Mouse (Mus musculus) forebrain, embryonic 11.5 days (tissue): Measurements from ENCODE around the gene Gm10490. TPM values are rescaled to one million over a fixed set of nuclear protein-coding genes. Genes with fewer than 3 reads are reported as not detected.
A peak's percentile ranks its signal among the peaks of the same experiment; 100 is the strongest.
"Not testable (repeated sequence)": the region's sequence is repeated elsewhere in the genome, so short reads cannot be mapped to it uniquely, and the experiment has no call there.

Experiments
- ATAC-seq: fragments of 200-750 bp; cut with Nextera tagmentation; replicated peaks from 2 replicates; pipeline ENCODE4 v1.8.0; 2017; ENCODE audit warnings: moderate TSS enrichment; ENCODE audit not compliant: low FRiP score
- DNase-seq: peaks from one replicate; pipeline ENCODE4 v3.0.0-alpha.2; 2017; ENCODE audit warnings: low spot score
- H3K27ac ChIP-seq: fragments of 300-500 bp; sonication (generic); 2 replicates; pipeline ENCODE4 v1.5.1; 2014; ENCODE audit warnings: low read depth, low read length
- H3K27me3 ChIP-seq: fragments of 300-500 bp; sonication (generic); 2 replicates; pipeline ENCODE4 v1.6.1; 2014; ENCODE audit warnings: mild to moderate bottlenecking, low read length, mixed read lengths; ENCODE audit not compliant: control insufficient read depth, insufficient read depth
- H3K36me3 ChIP-seq: fragments of 300-500 bp; sonication (generic); 2 replicates; pipeline ENCODE4 v1.6.1; 2014; ENCODE audit warnings: mild to moderate bottlenecking, low read length, moderate library complexity, mixed read lengths; ENCODE audit not compliant: control insufficient read depth, insufficient read depth
- H3K4me1 ChIP-seq: fragments of 300-500 bp; sonication (generic); replicated peaks from 2 replicates; pipeline ENCODE4 v1.6.1; 2014; ENCODE audit warnings: low read length, mixed read lengths; ENCODE audit not compliant: control insufficient read depth, insufficient read depth
- H3K4me2 ChIP-seq: fragments of 300-500 bp; sonication (generic); 2 replicates; pipeline ENCODE4 v1.6.1; 2014; ENCODE audit warnings: low read depth, mild to moderate bottlenecking, low read length, moderate library complexity, mixed read lengths; ENCODE audit not compliant: severe bottlenecking
- H3K4me3 ChIP-seq: fragments of 300-500 bp; sonication (generic); 2 replicates; pipeline ENCODE4 v1.5.1; 2014; ENCODE audit warnings: low read depth, low read length
- H3K9ac ChIP-seq: fragments of 300-500 bp; sonication (generic); 2 replicates; pipeline ENCODE4 v1.6.1; 2014; ENCODE audit warnings: low read length
- H3K9me3 ChIP-seq: fragments of 300-500 bp; sonication (generic); 2 replicates; pipeline ENCODE4 v1.6.1; 2016; ENCODE audit warnings: low read length, mixed read lengths; ENCODE audit not compliant: control insufficient read depth
- WGBS: fragments of 180-500 bp; shearing (Covaris S2); extraction: QIAGEN DNeasy Blood & Tissue Kit; methylation state at CpG from one replicate; pipeline ENCODE4 v1.1.7; 2014; 5-methylcytosine and 5-hydroxymethylcytosine counted together
- polyA plus RNA-seq: library from polyadenylated mRNA; unstranded; fragments of >200 nt; fragmentation: Nextera tagmentation; extraction: Ambion mirVana; gene quantifications from 2 replicates; pipeline ENCODE4 v1.2.1, GENCODE M21; 2014

Gm10490 gene
- polyA plus RNA-seq, result not detected in 2 replicates

GRCm38 (mm10) chrX:7909242-7909641, at the start of gene Gm10490:
Gene Gm10490, plus strand, starts transcription at chrX:7909542.
- WGBS, result 90% methylated on average over 4 of the region's 4 CpGs
- not testable (repeated sequence) for DNase-seq

GRCm38 (mm10) chrX:7863181-7863580, 46.2 kb upstream of the Gm10490 start:
- H3K9ac ChIP-seq, result no peak overlapping the region
- no peak overlapping the region for H3K4me2 ChIP-seq
- H3K4me1 ChIP-seq, result no peaks in the 10 kb centered on the region
- DNase-seq (no peak), ATAC-seq (no peak)
- no peaks in the 10 kb centered on the region for H3K9me3 ChIP-seq
- H3K36me3 ChIP-seq, result no peaks in the 10 kb centered on the region; the same call in 1 of the 2 replicates
- H3K4me3 ChIP-seq, result no peak overlapping the region
- no peak overlapping the region for H3K27ac ChIP-seq
- H3K27me3 ChIP-seq, result no peaks in the 10 kb centered on the region
- 95% methylated on average over 1 of the region's 1 CpGs for WGBS

More at GRCm38 (mm10) chrX:7909242-7909641, at the start of gene Gm10490:
- not testable (repeated sequence) for H3K4me3 ChIP-seq, H3K4me1 ChIP-seq, H3K27ac ChIP-seq, H3K9me3 ChIP-seq, H3K9ac ChIP-seq, H3K27me3 ChIP-seq, H3K36me3 ChIP-seq, ATAC-seq, H3K4me2 ChIP-seq

GRCm38 (mm10) chrX:7864551-7864950, 44.8 kb upstream of the Gm10490 start:
- Histone ChIP-seq H3K36me3 (no peaks in the 10 kb centered on the region; the same call in 1 of the 2 replicates), H3K27me3 (no peaks in the 10 kb centered on the region), H3K4me3 (no peak overlapping the region), H3K4me2 (no peak overlapping the region), H3K9me3 (no peaks in the 10 kb centered on the region), H3K27ac (no peak overlapping the region), H3K4me1 (no peaks in the 10 kb centered on the region), H3K9ac (no peak overlapping the region)
- WGBS, result 69% methylated on average over 3 of the region's 3 CpGs
- ATAC-seq (no peak), DNase-seq (no peak)

GRCm38 (mm10) chrX:7865343-7865742, 44.0 kb upstream of the Gm10490 start:
- DNase-seq, result no peak
- Histone ChIP-seq H3K9ac (no peak overlapping the region), H3K36me3 (no peaks in the 10 kb centered on the region; the same call in 1 of the 2 replicates), H3K4me2 (no peak overlapping the region), H3K27me3 (no peaks in the 10 kb centered on the region), H3K27ac (no peak overlapping the region), H3K9me3 (no peaks in the 10 kb centered on the region), H3K4me1 (no peaks in the 10 kb centered on the region), H3K4me3 (no peak overlapping the region)
- 71% methylated on average over 2 of the region's 2 CpGs for WGBS
- ATAC-seq, result no peak

GRCm38 (mm10) chrX:7865786-7866185, 43.6 kb upstream of the Gm10490 start:
- no peak for DNase-seq
- no peaks in the 10 kb centered on the region for H3K9me3 ChIP-seq
- no peaks in the 10 kb centered on the region; the same call in 1 of the 2 replicates for H3K36me3 ChIP-seq
- H3K4me2 ChIP-seq, result no peak overlapping the region
- no peak overlapping the region for H3K4me3 ChIP-seq
- H3K9ac ChIP-seq, result no peak overlapping the region
- ATAC-seq, result no peak
- no peaks in the 10 kb centered on the region for H3K4me1 ChIP-seq
- WGBS, result 80% methylated on average over 2 of the region's 2 CpGs
- no peak overlapping the region for H3K27ac ChIP-seq
- H3K27me3 ChIP-seq, result no peaks in the 10 kb centered on the region

- 100% methylated on average over 1 of the region's 1 CpGs for WGBS
- H3K4me2 ChIP-seq, result no peak overlapping the region
Measured at GRCm38 (mm10) chrX:7867141-7867540, 42.2 kb upstream of the Gm10490 start.

GRCm38 (mm10) chrX:7868506-7868905, 40.8 kb upstream of the Gm10490 start:
- Histone ChIP-seq H3K9ac (no peak overlapping the region), H3K4me1 (no peaks in the 10 kb centered on the region), H3K27me3 (no peaks in the 10 kb centered on the region), H3K9me3 (no peaks in the 10 kb centered on the region), H3K27ac (no peak overlapping the region), H3K4me3 (no peak overlapping the region), H3K36me3 (no peaks in the 10 kb centered on the region; the same call in 1 of the 2 replicates), H3K4me2 (no peak overlapping the region)
- WGBS, result 35% methylated on average over 2 of the region's 2 CpGs
- DNase-seq, result no peak
- ATAC-seq, result no peak

More at GRCm38 (mm10) chrX:7867141-7867540, 42.2 kb upstream of the Gm10490 start:
- no peaks in the 10 kb centered on the region; the same call in 1 of the 2 replicates for H3K36me3 ChIP-seq
- no peaks in the 10 kb centered on the region for H3K4me1 ChIP-seq
- H3K27me3 ChIP-seq, result no peaks in the 10 kb centered on the region
- ATAC-seq, result no peak
- DNase-seq, result no peak
- H3K4me3 ChIP-seq, result no peak overlapping the region
- no peak overlapping the region for H3K9ac ChIP-seq
- H3K9me3 ChIP-seq, result no peaks in the 10 kb centered on the region
- H3K27ac ChIP-seq, result no peak overlapping the region

- no peak overlapping the region for H3K27ac ChIP-seq
- no peaks in the 10 kb centered on the region for H3K4me1 ChIP-seq
- DNase-seq (no peak), ATAC-seq (no peak)
- H3K9ac ChIP-seq, result no peak overlapping the region
- H3K4me2 ChIP-seq, result no peak overlapping the region
- no peaks in the 10 kb centered on the region for H3K27me3 ChIP-seq
- H3K36me3 ChIP-seq, result no peaks in the 10 kb centered on the region; the same call in 1 of the 2 replicates
- no peaks in the 10 kb centered on the region for H3K9me3 ChIP-seq
- WGBS, result 21% methylated on average over 3 of the region's 3 CpGs
- H3K4me3 ChIP-seq, result no peak overlapping the region
Measured at GRCm38 (mm10) chrX:7869826-7870225, 39.5 kb upstream of the Gm10490 start.

- Histone ChIP-seq H3K4me3 (peak within 1 kb of the TSS; percentile 41), H3K27ac (no peak within 1 kb of the TSS), H3K4me2 (peak within 1 kb of the TSS; percentile 91), H3K27me3 (no peaks in the 10 kb centered on the region), H3K4me1 (peaks cover 3% of the 10 kb centered on the region; the same call in 1 of the 2 replicates), H3K9ac (peak within 1 kb of the TSS; percentile 45), H3K9me3 (no peaks in the 10 kb centered on the region), H3K36me3 (no peaks in the 10 kb centered on the region; the same call in 1 of the 2 replicates)
- WGBS, result 12% methylated on average over 36 of the region's 38 CpGs
- DNase-seq (peak; percentile 88), ATAC-seq (peak; percentile 90)
Measured at GRCm38 (mm10) chrX:7878007-7878419, 31.3 kb upstream of the Gm10490 start, which contains the start of gene Pim2. Gene Pim2, plus strand, starts transcription at chrX:7878262.
